Mouse (Mus musculus): ENCODE results near the gene Pipox.

- TF ChIP-seq CTCF (IDR thresholded peaks at IDR 0.05; ENCODE audit: extremely low read depth, insufficient read depth, low read length) = no peak
- no peak for TF ChIP-seq POLR2A (IDR thresholded peaks at IDR 0.05; ENCODE audit: extremely low read depth, insufficient read depth, low read length)
Measured at GRCm38 (mm10) chr11:77830875-77831274, 63.0 kb downstream of the Pipox start.
